Mouse (Mus musculus) effector memory CD4-positive, alpha-beta T cell, adult 5 months (primary cell): Measurements from ENCODE around the gene Vmn1r231. TPM values are rescaled to one million over a fixed set of nuclear protein-coding genes. Genes with fewer than 3 reads are reported as not detected.

Experiments used
- polyA plus RNA-seq: library from polyadenylated mRNA; unstranded; fragments of 100-300 nt; shearing (Covaris generic); gene quantifications from one replicate; pipeline ENCODE4 v1.2.1, GENCODE M21; 2017

The Vmn1r231 gene
- not detected for polyA plus RNA-seq

DNA sequence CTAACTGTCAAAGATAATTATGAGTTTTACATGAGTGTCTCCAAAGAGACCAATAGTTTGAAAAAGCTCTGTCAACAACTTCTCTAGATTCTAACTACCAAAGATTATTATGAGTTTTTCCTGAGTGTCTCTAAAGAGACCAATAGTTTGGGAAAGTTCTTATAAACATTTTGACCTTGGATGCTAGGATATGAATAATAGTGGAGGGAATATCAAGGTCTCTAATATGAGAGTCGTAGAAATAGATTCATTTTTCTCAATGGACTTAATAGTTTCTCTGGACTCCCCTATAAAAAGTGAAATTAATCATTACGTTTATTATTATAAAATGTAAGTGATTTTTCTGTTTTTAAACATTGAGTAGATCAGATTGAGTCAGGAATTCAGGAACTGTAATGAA, at the start of gene Vmn1r231:
Vmn1r231 (minus strand) TSS at position 101 of the 400 bp plus-strand sequence.

DNA sequence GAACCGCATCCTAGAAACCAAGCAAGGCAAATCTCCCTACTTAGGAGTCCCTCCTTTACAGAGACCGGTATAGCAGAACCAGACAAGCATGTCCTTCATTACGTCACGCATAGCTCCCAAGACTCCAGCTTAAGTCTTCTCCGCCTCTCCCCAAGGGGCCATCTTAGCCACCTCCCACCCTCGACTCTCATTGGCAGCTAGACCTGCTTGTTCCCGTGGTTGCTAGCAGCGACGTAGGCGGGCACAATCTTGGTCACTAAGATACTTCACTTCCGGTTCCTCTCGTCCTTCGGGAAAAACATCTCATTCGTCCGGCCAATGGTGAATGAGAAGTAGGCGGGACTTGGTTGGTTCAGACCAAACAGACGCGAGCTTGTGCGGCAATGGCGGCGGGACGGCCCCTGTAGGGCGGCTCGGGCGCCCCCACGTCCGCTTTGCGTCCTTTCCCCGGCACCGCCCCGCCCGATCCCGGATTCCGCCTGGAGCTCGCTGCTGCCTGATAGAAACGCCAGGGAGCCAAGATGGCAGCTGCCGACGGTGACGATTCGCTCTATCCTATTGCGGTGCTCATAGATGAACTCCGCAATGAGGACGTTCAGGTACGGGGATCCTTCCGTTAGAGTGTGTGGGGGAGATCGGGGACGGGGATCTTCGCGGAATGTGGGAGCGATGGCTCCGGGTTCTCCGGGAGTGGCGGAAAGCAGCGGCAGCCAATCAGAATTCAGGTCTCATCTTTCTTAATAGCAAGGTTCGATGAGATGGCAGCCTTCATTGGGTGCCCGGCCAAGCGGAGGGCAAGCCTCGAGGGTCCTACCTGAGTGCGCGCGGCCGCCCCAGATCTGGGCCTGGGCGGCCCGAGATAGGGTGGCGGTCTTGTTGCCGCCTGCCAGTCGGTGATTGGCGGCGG, 40.3 kb upstream of the Vmn1r231 start, which contains the start of gene Ppp2r1a:
Ppp2r1a (plus strand) TSS at position 327 of the 907 bp plus-strand sequence.

GRCm38 (mm10) chr17:20919614-20920013, 14.7 kb upstream of the Vmn1r231 start, which contains the start of gene Vmn1r232:
Gene Vmn1r232, minus strand, starts transcription at chr17:20919714.

GRCm38 (mm10) chr17:20840144-20840543, 64.7 kb downstream of the Vmn1r231 start, which contains the start of gene Vmn1r230:
Gene Vmn1r230, plus strand, starts transcription at chr17:20840444.

Other genes with a start within 250 kb of the Vmn1r231 start
- gene Vmn1r226, start 222.2 kb downstream of the Vmn1r231 start, polyA plus RNA-seq: not detected
- gene Vmn1r227, start 175.2 kb downstream of the Vmn1r231 start, polyA plus RNA-seq: not detected
- gene Vmn1r228, start 118.9 kb downstream of the Vmn1r231 start, polyA plus RNA-seq: not detected
- gene Vmn1r229, start 93.5 kb downstream of the Vmn1r231 start, polyA plus RNA-seq: 0.04 TPM
- gene Vmn1r230, start 64.6 kb downstream of the Vmn1r231 start, polyA plus RNA-seq: not detected
- gene Vmn1r232, start 14.6 kb upstream of the Vmn1r231 start, polyA plus RNA-seq: not detected
- gene Ppp2r1a, start 40.2 kb upstream of the Vmn1r231 start, polyA plus RNA-seq: 288 TPM
- 0.16 TPM for gene Vmn1r233, start 91.4 kb upstream of the Vmn1r231 start, polyA plus RNA-seq
- gene Zfp160, start 103.8 kb upstream of the Vmn1r231 start, polyA plus RNA-seq: 7.5 TPM